Mouse (Mus musculus): ENCODE measurements around the gene Uqcc3.
"Not testable (repeated sequence)": the region's sequence is repeated elsewhere in the genome, so short reads cannot be mapped to it uniquely, and the experiment has no call there.

Gene Uqcc3

DNA sequence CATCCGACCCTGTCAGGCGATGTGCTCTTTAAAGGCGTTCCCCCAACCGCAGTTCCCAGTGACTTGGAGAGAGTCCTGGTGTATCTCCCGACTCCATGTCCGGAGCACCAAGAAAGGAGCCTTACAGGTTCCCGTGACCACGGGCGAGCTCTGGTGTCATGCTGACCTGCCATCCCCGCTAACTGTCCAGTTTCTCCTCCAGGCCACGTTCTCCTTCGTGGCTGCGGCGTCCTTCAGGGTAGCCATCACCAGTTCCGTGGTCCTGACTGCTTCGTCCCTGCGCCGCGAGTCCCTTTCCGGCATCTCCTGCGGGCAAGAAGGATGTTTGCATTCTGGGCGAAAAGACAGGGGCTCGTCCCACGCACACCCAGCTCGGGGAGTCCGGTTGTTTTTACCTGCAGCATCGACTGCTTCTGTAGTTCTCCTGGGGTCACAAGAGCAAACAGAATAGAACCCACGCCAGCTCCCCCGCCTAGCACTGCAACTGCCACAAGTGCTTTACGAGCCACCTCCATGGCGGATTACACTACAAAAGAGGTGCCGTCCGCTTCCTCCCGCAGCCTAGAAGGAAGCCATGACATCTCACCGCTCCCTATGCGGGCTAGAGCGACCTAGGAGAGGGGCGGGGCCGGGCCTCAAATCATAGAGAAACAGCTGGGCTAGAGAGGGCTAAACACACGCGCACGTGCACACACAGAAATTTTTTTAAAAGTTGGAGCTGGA, at the start of gene Uqcc3:
TSS of gene Uqcc3 (minus strand) at position 613 of the 723 bp plus-strand sequence.
- peak; percentile 80 for DNase-seq (ENCODE audit: low read depth, low spot score)

DNA sequence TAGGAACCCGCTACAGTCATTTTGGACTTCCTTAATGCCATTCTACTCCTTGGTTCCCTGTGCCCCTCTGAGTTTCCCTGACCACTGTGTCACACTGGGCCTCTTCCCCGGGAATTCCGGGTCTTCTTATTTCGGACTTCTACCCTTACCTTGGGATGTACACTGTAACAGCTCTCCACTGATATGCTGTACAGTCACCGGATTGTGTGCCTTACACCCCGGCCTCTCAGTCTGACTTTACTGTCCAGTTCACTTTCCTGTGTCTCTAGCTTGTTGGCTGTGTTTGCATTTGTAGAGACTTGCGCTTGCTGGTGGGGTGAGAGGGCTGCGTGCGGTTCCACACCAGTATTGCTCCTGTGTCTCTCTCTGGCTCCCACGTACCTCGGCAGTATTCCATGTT, 49.4 kb upstream of the Uqcc3 start:
- no peak for DNase-seq (ENCODE audit: low read depth, low spot score)

DNA sequence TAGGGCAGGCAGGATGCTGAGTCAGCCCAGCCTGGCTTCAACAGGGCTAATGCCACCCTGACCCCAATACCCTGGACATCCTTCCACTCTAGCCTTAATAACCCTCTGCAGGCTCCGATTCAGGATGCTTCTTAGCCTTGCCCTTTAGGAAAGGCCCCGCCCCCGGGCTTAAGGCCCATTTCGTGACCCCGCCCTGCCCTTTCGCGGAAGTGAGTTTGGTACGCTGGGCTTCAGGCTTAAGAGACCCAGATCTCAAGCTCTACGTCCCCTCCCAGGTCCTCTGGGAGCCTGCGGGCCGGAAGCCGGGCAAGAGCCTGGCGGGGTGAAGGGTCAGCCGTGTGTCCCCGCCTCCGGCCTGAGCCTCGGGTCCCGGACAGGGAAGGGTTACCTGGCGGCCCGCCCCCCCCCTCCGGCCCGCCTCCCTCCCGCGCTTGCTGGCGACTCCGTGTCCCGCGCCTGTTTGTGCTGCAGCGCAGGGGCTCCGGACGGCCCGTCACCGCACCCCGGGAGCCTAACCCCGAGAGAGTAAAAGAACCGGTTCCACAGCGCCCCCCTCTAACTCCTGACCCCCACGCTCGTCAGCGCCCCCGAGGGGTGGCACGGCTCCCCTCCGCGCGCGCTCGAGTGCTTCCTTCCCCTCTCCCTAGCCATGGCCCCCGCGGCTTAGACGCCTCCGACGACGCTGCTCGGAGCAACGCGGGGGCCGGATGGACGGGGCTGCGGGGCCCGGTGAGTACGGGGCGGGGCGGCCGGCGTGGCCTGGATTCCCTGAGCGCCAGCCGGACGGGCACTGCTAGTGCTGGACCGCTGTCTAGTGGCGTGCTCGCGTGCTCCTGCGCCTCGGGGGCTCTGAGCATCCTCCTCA, 48.7 kb upstream of the Uqcc3 start, which contains the start of the genes Rom1 and Eml3:
TSS of gene Rom1 (minus strand) at position 133 of the 865 bp plus-strand sequence.
TSS of gene Eml3 (plus strand) at position 329 of the 865 bp plus-strand sequence.
- DNase-seq (ENCODE audit: low read depth, low spot score) = peak; percentile 96

DNA sequence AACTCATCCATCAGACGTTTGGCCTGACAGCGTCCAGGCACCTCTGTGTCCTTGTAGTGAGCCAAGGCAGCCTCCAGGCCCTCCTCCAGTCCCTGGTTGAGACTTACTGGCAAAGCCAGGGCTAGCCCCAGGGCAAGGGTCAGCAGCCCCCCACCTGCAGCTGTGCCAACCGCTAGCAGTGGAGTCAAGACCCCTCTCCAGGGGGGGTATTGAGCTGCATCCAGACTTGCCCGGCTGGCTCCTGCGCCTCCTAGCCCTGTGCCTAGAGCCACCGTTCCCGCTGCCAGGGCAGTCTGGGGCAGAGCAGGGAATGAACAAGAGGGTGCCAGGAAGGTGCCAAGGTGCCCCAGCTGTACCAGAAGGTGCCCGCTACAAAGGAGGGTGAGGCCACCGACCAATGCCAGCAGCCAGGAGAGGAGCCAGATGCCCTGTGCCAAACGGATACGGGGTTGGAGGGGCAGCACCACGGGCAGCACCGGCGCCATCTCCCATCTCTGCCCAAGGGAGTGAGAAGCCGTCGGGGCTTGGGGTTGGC, 48.0 kb upstream of the Uqcc3 start:
- DNase-seq (ENCODE audit: low read depth, low spot score) = no peak

DNA sequence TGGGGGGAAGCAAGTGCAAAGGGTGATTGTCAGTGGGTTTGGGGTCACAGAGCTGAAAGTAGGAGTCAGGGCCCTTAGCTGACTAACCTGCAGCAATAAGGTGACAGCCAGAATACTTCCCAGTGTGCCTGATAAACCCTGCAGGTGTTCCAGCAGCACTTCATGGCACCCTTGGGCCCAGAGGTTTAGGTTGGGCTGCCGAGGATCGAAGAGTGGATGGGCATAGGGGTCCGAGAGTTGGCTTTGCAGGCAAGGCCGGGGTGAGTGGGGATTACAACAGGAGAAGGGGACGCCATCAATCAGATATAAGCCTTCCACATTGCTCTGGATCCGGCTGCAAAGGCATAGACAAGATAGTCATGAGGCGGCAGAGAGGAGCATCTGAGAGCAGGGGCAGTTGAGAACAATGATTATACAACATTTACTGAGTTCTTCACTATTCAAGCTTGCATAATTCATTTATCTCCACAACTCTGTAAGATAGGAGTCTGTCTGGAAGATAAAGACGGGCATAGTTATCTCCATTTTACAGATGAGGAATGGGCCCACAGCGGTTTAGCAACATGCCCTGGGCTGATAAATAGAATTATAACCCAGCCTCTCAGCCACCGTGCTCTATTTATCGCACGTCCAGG, 47.3 kb upstream of the Uqcc3 start:
- DNase-seq (ENCODE audit: low read depth, low spot score) = no peak

DNA sequence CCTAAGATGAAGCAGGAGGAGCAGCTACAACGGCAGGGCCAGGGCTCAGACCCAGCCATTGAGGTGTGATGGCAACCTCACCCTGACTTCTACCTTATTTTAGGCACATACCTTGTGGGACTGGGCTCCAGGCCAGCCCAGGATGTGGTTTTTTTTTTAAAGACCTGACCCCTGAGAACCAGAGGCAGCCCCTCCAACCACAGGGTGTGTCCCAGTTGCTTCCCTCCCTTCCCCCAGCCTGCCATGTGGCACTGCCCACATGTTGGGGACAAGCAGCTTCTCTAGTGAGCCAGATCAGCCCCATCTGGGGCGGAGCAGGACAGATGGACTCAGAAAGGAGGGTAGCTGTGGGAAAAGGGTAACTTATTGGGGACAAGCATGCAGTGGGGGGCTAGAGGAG, 46.0 kb upstream of the Uqcc3 start:
- DNase-seq (ENCODE audit: low read depth, low spot score) = no peak

DNA sequence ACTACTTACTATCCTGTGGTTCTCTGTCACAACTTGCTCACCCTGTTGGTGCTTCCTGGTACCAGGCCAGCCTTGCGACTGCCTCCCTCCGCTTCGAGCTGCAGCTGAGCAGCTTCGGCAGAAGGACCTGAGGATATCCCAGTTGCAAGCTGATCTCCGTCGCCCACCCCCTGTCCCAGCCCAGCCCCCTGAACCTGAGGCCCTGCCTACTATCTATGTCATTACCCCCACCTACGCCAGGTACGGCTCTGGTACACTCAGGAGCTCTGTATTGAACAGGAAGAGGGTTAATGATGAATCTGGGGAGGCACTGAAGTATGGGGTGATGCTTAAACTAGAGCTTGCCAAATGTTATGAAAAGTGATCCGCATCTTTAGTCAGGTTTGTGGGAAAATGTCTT, 41.0 kb upstream of the Uqcc3 start:
- no peak for DNase-seq (ENCODE audit: low read depth, low spot score)

DNA sequence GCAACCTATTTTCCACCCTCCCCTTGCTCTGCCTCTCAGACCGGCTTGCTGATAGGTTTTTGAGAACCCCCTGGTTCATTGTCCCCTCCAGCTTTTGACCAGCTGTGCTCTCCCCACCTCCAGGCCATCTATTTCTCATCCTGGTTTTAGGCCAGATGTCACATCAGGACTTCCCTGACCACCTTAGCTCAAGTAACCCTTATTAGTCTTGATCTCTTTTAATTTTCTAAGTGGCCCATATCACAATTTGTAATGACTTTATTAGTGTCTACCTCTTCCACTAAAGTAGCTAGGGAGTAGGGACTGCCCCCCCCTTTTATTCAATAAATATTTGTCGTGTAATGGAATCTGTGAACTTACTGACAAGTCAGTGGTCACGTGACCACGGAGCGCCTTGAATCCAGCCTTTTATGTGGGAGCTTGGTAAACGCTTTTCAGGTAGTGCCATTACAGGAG, 40.1 kb upstream of the Uqcc3 start:
- no peak for DNase-seq (ENCODE audit: low read depth, low spot score)

DNA sequence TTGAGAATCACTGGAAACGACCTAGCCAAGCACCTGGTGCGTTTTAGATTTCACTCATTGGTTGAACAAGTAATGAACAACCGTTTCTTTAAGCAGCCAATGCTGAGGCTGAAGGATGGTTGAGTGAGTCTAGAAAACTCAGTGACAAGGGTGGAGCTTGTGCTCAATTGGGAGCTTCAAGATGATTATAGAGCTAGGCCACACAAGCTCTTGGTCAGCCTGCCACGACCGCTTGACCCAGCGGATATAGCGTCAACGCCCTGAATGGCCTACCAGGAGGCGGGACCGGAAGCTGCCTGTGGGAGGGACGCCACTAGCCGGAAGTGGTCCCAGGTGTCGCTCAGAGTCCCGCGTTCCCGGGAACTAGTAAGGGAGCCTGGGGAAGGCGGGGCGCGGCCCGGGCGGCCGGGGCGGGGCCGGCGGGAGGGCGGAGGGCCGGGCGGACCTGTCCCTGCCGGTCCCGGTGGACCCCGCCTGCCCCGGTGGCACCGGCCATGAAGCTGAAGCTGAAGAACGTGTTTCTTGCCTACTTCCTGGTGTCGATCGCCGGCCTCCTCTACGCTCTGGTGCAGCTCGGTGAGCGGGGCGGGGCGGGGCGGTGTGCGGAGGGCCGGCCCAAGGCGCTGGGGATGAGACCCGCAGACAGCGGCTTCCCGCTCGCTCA, 39.5 kb upstream of the Uqcc3 start, which contains the start of gene B3gat3:
TSS of gene B3gat3 (plus strand) at position 302 of the 664 bp plus-strand sequence.
- DNase-seq (ENCODE audit: low read depth, low spot score) = peak; percentile 88

DNA sequence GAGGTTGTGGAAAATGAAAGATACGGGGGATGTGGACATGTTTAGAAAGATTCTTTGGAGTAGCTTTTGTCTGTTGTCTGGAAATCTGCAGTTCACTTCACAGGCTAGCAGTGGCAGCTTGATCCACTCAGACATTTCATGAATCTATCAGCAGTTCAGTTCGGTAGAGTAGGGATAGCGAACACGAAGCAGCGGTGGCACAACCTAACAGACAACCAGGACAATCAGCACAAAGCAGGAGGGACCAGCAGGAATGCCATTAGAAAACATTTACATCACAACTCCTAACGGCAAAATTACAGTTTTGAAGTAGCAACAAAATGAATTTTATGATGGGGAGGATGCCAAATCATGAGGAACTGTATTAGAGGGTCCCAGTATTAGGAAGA, 39.0 kb upstream of the Uqcc3 start:
- DNase-seq (ENCODE audit: low read depth, low spot score) = no peak

DNA sequence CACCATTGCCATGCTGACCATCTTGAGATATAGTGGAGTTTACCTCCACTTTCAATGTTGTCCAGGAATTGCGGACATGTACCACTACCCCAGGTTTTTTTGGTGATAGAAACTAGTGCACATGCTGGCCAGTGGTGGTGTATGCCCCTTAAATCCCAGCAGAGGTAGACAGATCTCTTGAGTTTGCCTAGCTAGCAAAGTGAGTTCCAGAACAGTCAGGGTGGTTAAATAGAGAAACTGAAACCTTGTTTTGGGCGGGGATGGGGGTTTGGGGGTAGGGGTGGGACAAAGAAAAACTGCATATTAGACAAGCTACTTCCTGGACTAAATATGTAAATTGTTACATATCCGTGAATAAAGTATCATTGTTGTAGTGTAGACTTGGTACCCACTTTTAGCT, 38.3 kb upstream of the Uqcc3 start:
- DNase-seq (ENCODE audit: low read depth, low spot score) = no peak

DNA sequence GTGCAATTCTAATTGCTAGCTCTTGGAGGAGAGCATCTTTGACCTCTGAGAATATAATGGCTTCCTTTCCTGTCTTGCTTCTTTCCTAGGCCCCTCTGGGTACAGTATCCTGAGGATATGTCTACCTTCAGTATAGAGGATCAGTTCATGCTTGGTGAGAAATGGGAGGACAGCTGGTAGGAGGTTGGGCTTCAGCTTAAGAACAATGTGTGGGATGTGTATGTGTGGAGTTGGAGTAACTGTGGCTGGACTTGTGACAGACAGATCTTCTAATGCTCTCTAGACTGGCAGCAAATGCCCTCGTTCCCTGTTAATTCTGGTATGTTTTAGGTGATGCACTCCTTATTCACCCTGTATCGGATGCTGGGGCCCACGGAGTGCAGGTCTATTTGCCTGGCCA, 33.5 kb upstream of the Uqcc3 start:
- no peak for DNase-seq (ENCODE audit: low read depth, low spot score)

DNA sequence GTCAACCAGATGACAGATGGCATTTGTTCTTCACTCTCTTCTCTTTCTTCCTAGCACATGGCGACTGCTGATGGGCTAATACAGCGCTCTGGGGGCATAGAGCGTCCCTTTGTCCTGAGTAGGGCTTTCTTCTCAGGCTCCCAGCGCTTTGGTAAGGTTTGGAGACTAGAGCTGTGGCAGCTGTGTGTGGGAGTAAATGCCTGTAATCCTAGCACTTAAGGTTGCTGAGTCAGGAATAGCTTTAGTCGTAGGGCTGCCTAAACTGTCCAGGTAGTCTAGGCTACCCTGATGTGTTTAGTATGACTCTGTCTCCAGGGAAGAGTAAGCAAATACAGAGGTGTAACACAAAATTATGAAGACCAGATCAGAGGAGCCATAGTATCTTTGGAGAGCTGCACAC, 31.1 kb upstream of the Uqcc3 start:
- no peak for DNase-seq (ENCODE audit: low read depth, low spot score)

DNA sequence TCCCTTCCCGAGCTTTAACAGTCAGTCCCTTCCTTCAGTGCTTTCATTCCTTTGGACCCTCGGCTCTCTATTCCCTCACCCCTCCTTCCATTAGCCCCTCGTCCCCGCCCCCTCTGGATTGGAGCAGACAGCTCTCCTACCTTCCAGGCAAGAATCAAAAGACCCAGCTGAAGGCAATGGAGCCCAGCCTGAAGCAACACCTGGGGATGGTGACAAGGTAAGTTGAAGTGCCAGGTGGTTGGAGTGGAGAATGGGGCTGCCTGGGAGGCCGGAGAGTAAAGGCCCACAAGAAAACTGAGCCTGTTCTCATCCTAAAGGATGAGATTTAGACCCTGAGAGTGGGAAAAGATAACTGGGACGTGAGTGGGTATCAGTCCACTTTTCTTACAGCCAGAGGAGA, 27.8 kb upstream of the Uqcc3 start:
- no peak for DNase-seq (ENCODE audit: low read depth, low spot score)

DNA sequence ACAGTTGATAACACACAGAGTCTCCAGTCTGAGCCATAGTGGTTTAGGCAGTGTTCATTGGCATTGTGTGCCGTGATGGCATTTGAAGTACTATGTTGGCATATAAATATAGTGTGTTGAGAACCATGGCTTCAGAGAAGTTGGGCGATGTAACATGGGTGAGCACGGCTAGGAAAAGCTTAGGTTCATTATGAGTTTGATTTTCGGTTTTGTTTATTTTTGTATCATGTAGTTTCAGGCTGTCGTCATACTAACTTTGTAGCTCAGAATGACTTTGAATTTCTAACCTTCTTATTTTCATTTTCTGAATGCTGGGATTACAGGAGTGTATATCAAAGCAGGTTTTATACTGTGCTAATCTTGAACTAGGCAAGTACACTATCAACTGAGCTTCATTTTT, 22.7 kb upstream of the Uqcc3 start:
- no peak for DNase-seq (ENCODE audit: low read depth, low spot score)

DNA sequence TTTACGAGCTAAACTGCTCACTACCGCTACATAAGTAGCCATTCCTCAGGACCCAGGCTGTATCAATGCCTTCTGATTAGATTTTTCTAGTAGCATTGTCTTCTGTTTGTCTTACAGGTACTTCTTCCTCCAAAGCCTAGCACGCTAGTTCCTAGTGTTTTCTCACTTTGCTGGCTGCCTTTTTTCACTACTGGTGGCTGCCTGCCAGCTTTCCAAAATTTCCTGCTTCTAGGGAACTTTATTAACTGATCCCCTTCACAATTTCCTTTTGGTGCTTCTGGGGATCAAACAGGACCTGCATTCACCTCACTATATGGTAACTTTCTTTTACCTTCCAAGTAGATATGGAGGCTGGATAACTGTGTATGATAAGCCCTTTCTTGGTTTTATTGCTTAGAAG, 18.4 kb upstream of the Uqcc3 start:
- DNase-seq (ENCODE audit: low read depth, low spot score) = no peak

DNA sequence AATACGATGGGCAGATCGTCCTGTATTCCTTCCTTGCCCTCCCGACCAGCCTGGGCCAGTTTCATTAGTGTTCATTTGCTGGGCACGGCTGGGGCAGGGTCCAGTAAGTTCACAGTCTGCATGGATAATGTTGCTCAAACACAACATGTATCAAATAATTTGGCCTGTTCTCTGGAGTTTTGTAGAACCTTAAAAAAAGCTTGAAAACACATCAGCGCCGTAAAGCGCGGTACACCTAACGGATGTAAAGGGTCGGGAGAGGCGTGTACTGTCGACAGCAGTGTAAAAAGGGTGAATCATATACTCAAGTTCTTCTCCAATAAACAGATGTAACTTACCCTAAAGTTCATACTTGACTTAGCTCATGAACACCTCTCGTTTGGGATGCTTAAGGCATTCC, 17.9 kb upstream of the Uqcc3 start:
- DNase-seq (ENCODE audit: low read depth, low spot score) = no peak

DNA sequence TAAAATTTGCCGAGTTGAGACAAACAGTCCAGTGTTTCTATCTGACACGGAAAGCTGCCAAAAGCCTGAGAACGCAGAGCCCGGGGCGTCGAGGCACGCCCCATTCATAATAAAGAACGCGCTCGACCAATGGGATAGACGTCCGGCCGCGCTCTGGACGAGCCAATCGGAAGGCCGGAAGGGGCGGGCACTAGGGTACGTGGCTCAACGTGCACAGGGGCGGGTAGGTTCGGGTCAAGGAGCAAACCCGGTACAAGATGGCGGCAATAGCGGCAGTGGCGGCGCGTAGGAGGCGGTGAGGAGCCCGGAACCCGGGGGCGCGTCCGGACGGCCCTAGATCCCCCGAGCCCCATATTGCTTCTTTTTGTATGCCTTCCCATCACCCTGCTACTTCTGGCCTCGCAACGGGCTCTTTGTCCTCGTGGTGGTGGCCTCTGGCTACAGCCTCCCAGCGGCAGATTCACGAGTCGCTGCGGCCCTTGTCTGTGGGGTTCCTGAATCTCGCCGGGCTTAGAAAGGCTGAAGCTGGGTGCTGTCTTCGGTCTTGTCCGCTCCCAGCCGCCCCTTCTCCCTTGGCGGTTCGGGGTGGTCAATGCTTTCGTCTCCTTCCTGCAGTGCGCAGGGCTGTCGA, 17.3 kb upstream of the Uqcc3 start, which contains the start of gene Ganab:
TSS of gene Ganab (plus strand) at position 207 of the 631 bp plus-strand sequence.
- DNase-seq (ENCODE audit: low read depth, low spot score) = peak; percentile 93

DNA sequence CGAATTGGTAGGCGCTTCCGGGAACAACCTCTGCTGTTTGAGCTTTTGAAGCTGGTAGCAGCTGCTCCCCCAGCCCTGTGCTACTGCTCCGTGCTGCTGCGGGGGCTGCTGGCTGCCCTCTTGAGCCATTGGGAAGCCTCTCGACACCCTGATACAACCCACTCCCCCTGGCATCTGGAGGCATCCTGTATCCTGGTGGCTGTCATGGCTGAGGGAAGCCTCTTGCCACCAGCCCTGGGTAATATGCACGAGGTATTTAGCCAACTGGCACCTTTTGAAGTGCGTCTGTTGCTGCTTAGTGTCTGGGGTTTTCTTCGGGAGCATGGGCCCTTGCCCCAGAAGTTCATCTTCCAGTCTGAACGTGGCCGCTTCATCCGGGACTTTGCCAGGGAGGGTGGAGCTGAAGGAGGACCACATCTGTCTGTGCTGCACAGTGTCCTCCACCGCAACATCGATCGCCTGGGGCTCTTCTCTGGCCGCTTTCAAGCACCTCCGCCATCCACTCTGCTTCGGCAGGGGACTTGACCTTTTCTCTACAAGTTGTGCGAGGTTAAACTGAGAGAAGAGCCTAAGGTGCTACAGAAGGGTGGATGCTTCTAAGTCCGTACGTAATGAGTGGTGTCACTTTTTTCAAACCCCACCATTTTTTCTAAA, 16.6 kb upstream of the Uqcc3 start:
- DNase-seq (ENCODE audit: low read depth, low spot score) = not testable (repeated sequence)

DNA sequence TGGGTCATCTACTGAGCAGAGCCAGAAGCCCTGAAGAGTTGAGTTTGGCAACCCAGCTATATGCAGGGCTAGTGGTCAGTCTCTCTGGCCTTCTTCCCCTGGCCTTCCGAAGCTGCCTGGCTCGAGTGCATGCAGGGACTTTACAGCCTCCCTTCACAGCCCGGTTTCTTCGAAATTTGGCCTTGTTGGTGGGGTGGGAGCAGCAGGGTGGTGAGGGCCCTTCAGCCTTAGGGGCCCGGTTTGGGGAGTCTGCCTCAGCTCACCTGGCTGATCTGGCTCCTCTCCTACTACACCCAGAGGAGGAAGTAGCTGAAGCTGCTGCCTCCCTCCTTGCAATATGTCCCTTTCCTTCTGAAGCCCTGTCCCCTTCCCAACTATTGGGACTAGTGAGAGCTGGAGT, 15.5 kb upstream of the Uqcc3 start:
- not testable (repeated sequence) for DNase-seq (ENCODE audit: low read depth, low spot score)
